Mouse (Mus musculus) CH12.LX (cell line): Measurements from ENCODE around the gene Sys1.

Experiments used
- CTCF ChIP-seq, 2 experiments: IDR thresholded peaks in 1 of 2; conservative IDR thresholded peaks in 1 of 2; 2 replicates each; pipeline ENCODE4 v1.5.1; 2011 to 2012; ENCODE audit warnings: low read depth in 2 of 2, low read length in 2 of 2, improper control_type of control experiment in 1 of 2, inconsistent platforms in 1 of 2, mild to moderate bottlenecking in 1 of 2, moderate library complexity in 1 of 2
- EP300 ChIP-seq: IDR thresholded peaks from 2 replicates; pipeline ENCODE4 v1.6.1; 2011; ENCODE audit warnings: low read length, improper control_type of control experiment
- MXI1 ChIP-seq: IDR thresholded peaks from 2 replicates; pipeline ENCODE4 v1.6.1; 2011; ENCODE audit warnings: mild to moderate bottlenecking, low read depth, low read length, improper control_type of control experiment
- PAX5 ChIP-seq: IDR thresholded peaks from 2 replicates; pipeline ENCODE4 v1.6.1; 2012; ENCODE audit warnings: low read length, inconsistent platforms, mixed read lengths
- POLR2A ChIP-seq: IDR thresholded peaks from 2 replicates; pipeline ENCODE4 v1.6.1; 2011; ENCODE audit warnings: low read depth, mild to moderate bottlenecking, improper control_type of control experiment, low read length
- RCOR1 ChIP-seq: conservative IDR thresholded peaks from 2 replicates; pipeline ENCODE4 v1.6.1; 2012; ENCODE audit warnings: low read depth, mild to moderate bottlenecking, inconsistent platforms, low read length, improper control_type of control experiment
- SMC3 ChIP-seq: IDR thresholded peaks from 2 replicates; pipeline ENCODE4 v1.6.1; 2011; ENCODE audit warnings: low read depth, low read length, improper control_type of control experiment
- ZKSCAN1 ChIP-seq: IDR thresholded peaks from 2 replicates; pipeline ENCODE4 v1.6.1; 2012; ENCODE audit warnings: low read depth, inconsistent platforms, low read length, improper control_type of control experiment, borderline replicate concordance
- ZNF384 ChIP-seq: IDR thresholded peaks from 2 replicates; pipeline ENCODE4 v1.6.1; 2012; ENCODE audit warnings: low read depth, low read length, improper control_type of control experiment, inconsistent platforms

GRCm38 (mm10) chr2:164446086-164446469 is 10.7 kb upstream of the Sys1 start:
- TF ChIP-seq PAX5, result no peak
- no peak for TF ChIP-seq CTCF (conservative IDR thresholded peaks at IDR 0.05 in 1 of 2, IDR thresholded peaks at IDR 0.05 in 1 of 2; ENCODE audit: low read depth in 2 of 2, low read length in 2 of 2)
- TF ChIP-seq ZKSCAN1, result no peak
- TF ChIP-seq ZNF384, result no peak
- no peak for TF ChIP-seq POLR2A
- TF ChIP-seq EP300, result no peak
- no peak for TF ChIP-seq MXI1
- no peak for TF ChIP-seq SMC3
- TF ChIP-seq RCOR1, result no peak
